Mouse (Mus musculus) cerebellum, adult 11-12 months (tissue): ENCODE measurements around the gene Fer1l5.

Experiments
- DNase-seq: peaks from one replicate; pipeline ENCODE4 v3.0.0; 2022

Gene Fer1l5

GRCm38 (mm10) chr1:36433616-36434015 is 61.5 kb downstream of the Fer1l5 start:
- DNase-seq = no peak

- DNase-seq = no peak
These were observed 63.0 kb downstream of the Fer1l5 start for GRCm38 (mm10) chr1:36435071-36435470.

GRCm38 (mm10) chr1:36436515-36436914 is 64.4 kb downstream of the Fer1l5 start:
- no peak for DNase-seq

- no peak for DNase-seq
These were observed 65.1 kb downstream of the Fer1l5 start for GRCm38 (mm10) chr1:36437223-36437622.

- peak; percentile 73 for DNase-seq
These were observed 69.0 kb downstream of the Fer1l5 start for GRCm38 (mm10) chr1:36441101-36441500.

GRCm38 (mm10) chr1:36444471-36445464 is 72.7 kb downstream of the Fer1l5 start, which contains the start of gene Lman2l:
Gene Lman2l, minus strand, starts transcription at chr1:36445271.
- peak; percentile 97 for DNase-seq

GRCm38 (mm10) chr1:36445508-36445907 is 73.4 kb downstream of the Fer1l5 start:
- DNase-seq = no peak

- no peak for DNase-seq
These were observed 74.2 kb downstream of the Fer1l5 start for GRCm38 (mm10) chr1:36446106-36446824.

GRCm38 (mm10) chr1:36446841-36447240 is 74.8 kb downstream of the Fer1l5 start:
- no peak for DNase-seq

GRCm38 (mm10) chr1:36454055-36454815 is 82.1 kb downstream of the Fer1l5 start:
- no peak for DNase-seq

GRCm38 (mm10) chr1:36457388-36458014 is 85.4 kb downstream of the Fer1l5 start:
- no peak for DNase-seq

GRCm38 (mm10) chr1:36458169-36458568 is 86.1 kb downstream of the Fer1l5 start:
- no peak for DNase-seq

- no peak for DNase-seq
These were observed 89.7 kb downstream of the Fer1l5 start for GRCm38 (mm10) chr1:36461829-36462228.

- DNase-seq = no peak
These were observed 93.6 kb downstream of the Fer1l5 start for GRCm38 (mm10) chr1:36465641-36466160.

GRCm38 (mm10) chr1:36467446-36467845 is 95.4 kb downstream of the Fer1l5 start:
- no peak for DNase-seq

- DNase-seq = peak; percentile 47
These were observed 97.8 kb downstream of the Fer1l5 start for GRCm38 (mm10) chr1:36469811-36470444.

GRCm38 (mm10) chr1:36471181-36472105 is 99.4 kb downstream of the Fer1l5 start, which contains the start of gene Cnnm4:
Gene Cnnm4, plus strand, starts transcription at chr1:36471620.
- DNase-seq = peak; percentile 88
